Mouse (Mus musculus) left cerebral cortex, postnatal 4 days (tissue): Measurements from ENCODE around the gene Shtn1. TPM values are rescaled to one million over a fixed set of nuclear protein-coding genes. Genes with fewer than 3 reads are reported as not detected.
A peak's percentile ranks its signal among the peaks of the same experiment; 100 is the strongest.

Source experiments
- DNase-seq: peaks from one replicate; pipeline ENCODE4 v3.0.0-alpha.2; 2022
- intact Hi-C: fragments of 180-260 bp; cut with DNase I; formaldehyde crosslinking; loops from one replicate; pipeline ENCODE4 v1.15.1; 2025
- total RNA-seq, 2 experiments: library from RNA; stranded (reverse); gene quantifications; 2 replicates each; pipeline ENCODE4 v1.2.3; 2021

Shtn1 gene
- total RNA-seq, 2 experiments from 2014 or later: 154 to 163 TPM

GRCm38 (mm10) chr19:58975216-58975863, 100.6 kb downstream of the Shtn1 start:
- intact Hi-C loops: no loop called here

GRCm38 (mm10) chr19:58974126-58974525, 101.8 kb downstream of the Shtn1 start:
- intact Hi-C loops: no loop called here
- no peak for DNase-seq

More at GRCm38 (mm10) chr19:58975216-58975863, 100.6 kb downstream of the Shtn1 start:
- DNase-seq: no peak

DNA sequence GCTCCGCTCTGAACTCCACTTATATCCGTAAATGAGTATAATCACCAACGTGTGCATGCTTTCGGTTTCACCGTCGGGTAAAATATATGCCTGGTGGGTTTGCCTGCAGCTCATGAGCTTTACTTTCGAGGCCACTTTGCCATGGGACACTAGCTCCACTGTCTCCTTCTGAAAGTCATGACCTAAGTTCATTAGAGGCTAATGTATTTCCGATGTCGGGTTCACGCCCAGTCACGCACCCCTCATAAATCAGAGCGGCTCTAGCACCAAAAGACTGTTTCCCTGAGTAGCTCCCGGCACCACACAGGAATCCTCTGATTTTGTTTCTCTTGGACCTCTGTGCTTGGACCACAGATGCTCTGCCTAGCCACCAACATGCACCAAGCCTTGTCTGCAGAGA, 105.1 kb downstream of the Shtn1 start:
- DNase-seq: no peak
- intact Hi-C loops: no loop called here

DNA sequence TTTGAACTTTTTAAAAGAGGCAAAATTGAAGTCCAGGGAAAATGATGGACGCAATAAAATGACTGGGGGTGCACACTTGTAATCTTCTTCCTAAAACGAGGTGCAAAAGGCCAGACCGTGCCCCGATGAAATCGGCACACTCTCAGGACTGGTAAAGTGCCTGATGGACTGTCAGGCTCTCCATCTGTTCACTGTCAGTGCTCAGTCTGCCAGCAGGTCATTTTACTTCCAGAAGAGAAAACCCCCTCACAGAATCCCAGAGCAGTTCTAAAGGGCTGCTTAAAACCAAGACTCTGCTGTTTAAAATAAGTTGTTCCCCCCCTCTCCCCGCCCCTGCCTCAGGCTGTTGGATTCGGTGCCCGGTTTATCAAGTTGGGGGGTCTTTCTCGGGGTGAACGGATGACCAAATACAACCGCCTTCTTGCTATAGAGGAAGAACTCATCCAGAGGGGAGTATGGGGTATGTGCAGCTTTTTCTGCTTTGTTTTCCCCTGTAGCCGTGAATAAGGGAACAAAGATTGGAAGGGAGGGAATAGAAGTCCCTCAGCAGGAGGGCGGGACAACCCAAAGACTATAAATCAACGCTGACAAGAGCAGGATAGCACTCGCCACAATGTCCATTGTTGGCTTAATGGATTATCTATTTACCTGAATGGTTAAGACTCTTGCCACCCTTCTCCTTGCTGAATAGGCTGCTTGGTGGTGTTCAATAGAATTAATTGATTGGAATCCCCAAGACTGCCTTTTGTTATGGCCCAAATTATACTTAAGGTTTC, 107.0 kb downstream of the Shtn1 start:
- DNase-seq: peak; percentile 30
- intact Hi-C loops: no loop called here

DNA sequence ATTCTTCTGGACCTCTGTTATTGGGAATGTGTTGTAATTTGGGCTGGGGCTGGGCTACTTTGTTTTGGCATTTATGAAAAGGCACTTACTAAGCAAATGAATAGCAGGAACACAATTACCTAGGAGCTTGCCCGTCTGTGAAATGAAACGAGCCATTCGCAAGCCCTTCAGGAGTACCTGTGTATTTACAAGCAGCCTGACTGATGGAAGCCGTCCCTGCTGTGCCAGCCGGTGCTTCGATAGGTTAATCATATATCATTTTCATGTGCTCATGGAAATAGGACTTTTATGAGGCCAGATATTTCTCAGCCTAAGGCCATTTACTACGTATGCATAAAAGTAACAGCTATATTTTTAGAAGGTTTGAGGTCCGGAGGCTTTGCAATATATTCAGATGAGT, 112.9 kb downstream of the Shtn1 start:
- intact Hi-C loops: no loop called here
- DNase-seq: no peak

DNA sequence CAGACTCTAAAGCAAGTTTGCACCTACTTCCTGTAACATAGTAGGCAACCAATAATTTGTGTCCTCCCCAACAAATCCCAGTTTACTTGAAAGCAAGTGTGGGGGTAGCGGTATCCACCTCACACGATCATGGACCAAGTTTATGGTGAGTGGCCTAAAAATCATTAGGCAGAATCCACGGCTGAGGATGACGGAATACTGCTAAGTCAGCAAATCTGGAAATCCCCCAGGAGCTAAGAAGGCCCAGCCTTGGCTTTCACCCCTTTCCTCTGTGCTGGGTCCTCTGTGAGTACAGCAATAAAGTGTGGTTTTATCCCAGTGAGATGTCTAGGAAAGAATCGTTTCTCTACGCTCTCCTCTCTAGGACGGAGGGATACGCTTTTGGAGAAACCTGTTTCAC, 121.1 kb downstream of the Shtn1 start:
- intact Hi-C loops: no loop called here
- DNase-seq: no peak

- intact Hi-C loops: no loop called here
- DNase-seq: no peak
Measured at GRCm38 (mm10) chr19:58952236-58952635, 123.7 kb downstream of the Shtn1 start.

- intact Hi-C loops: no loop called here
Measured at GRCm38 (mm10) chr19:58951521-58951920, 124.4 kb downstream of the Shtn1 start.

GRCm38 (mm10) chr19:58945959-58946358, 129.9 kb downstream of the Shtn1 start:
- intact Hi-C loops: no loop called here
- no peak for DNase-seq

More at GRCm38 (mm10) chr19:58951521-58951920, 124.4 kb downstream of the Shtn1 start:
- DNase-seq: no peak

DNA sequence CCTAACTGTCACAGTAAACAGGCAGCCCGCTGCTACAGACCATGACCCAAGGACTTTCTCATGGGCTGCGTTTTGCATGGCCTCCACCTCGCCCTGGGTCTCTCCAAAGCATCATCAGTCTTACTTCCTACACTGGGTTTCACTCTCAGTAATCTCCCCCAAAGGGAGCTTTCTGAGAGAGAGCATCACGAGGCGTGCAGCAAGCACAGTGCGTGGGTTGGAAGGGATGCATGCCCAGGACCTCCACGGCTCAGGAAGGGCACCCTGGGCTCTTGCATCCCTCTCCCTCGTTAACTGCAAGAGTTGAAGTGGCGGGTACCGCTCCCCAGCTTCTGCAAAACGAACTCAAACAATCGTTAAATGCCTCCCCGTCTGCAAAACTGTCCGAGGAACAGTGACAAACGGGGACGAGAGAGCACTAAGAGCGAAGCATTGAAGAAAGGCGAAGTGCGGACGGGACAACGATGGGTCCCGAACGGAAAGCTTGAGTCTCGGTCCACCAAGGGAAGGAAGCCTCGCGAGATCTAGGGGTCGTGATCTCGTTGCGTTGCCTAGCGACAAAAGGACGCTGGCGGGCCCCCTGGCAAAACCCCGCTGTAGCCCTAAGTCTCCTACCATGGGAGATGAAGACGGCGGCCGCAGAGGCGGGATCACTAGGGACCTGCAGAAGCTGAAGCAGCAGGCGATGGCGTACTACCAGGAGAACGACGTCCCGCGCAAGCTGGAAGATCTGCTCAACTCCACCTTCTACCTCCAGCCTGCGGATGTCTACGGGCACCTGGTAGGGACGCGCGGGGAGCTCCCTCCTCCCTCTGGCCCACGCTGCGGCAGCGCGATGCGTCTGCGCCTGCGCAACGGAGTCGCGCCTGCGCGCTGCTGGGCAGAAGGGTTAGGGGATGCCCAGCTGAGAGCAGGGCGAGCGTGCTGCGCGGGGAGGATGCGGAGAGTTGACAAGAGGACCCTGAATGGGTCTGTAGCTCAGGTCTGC, 132.8 kb downstream of the Shtn1 start, which contains the start of the genes Eno4 and Hspa12a:
TSS of gene Eno4 (plus strand) at position 585 of the 988 bp plus-strand sequence.
TSS of gene Hspa12a (minus strand) at position 814 of the 988 bp plus-strand sequence.
- peak; percentile 95 for DNase-seq
- intact Hi-C loops: no loop called here

DNA sequence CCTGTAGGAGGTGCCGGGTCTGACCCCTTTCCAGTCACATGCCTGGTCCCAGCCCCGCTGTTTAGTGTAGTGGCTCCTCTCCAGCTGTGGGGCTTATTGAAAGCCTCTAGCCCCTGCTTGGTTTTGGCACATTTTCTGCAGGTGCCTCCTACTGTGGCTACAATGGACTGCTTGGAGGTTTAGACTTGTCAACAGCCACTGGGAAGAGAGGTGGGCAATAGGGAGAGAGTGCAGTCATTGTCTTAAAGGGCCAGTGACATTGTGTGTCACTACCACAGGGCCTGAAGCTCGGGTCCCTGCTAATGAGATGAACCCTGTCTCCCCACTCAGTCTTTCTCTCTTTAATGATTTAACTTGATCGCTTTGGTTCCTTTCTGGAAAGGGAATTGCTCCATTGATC, 142.8 kb downstream of the Shtn1 start:
- intact Hi-C loops: no loop called here

DNA sequence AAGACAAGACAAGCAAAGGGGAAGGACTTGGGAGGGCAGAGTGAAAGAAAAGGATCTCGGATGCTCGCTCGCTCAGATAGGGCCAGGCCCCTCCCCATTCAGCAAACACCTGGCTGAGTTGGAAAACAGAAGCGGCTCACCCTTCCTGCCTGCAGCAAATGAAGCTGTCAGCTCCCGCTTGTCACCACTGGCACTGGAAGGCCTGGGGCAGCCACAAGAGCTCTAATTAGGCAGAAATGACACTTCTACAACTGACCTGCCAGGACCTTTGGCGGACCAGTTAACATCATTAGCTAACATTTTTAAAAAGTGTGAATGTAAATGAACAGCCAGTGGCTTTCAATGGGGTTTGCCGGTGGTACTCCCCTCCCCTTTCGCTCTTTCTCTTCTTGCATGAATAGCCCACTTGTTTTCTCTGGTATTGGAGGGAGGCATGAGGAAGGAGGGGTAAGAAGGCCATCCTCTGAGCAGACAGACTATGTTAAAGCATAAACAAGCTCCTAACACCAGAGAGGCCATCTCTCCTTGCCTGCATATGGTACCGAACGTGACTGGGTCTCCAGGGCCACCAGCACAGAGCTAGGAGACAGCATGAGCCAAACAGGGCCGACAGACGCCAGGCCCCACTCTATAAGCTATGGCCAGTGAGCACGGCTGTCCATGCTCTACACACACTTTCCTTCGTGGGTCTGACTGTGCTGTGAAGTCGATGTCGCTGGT, 144.7 kb downstream of the Shtn1 start:
- intact Hi-C loops: no loop called here
- DNase-seq: no peak

More for the DNA sequence above, 142.8 kb downstream of the Shtn1 start:
- no peak for DNase-seq

Other genes starting within 250 kb of the Shtn1 start
- under 1 TPM; 0.58 to 0.62 TPM for gene Eno4, start 132.7 kb downstream of the Shtn1 start, total RNA-seq
- 100 to 1,000 TPM; 153 to 159 TPM for gene Hspa12a, start 132.4 kb downstream of the Shtn1 start, total RNA-seq
- gene Vax1, start 94.0 kb upstream of the Shtn1 start, total RNA-seq: 1 to 10 TPM; 2.4 to 3.2 TPM
- gene Kcnk18, start 143.1 kb upstream of the Shtn1 start, total RNA-seq: not detected
- 1 to 10 TPM; 4.6 to 6.0 TPM for gene Slc18a2, start 184.8 kb upstream of the Shtn1 start, total RNA-seq
- 100 to 1,000 TPM; 506 to 561 TPM for gene Rps12-ps3, start 246.2 kb upstream of the Shtn1 start, total RNA-seq